Mouse (Mus musculus) R1 (cell line): ENCODE measurements around the gene Wscd2.

Source experiments
- DNase-seq: peaks from one replicate; pipeline ENCODE4 v3.0.0-alpha.2; 2018; ENCODE audit warnings: low read depth, low spot score

The Wscd2 gene

DNA sequence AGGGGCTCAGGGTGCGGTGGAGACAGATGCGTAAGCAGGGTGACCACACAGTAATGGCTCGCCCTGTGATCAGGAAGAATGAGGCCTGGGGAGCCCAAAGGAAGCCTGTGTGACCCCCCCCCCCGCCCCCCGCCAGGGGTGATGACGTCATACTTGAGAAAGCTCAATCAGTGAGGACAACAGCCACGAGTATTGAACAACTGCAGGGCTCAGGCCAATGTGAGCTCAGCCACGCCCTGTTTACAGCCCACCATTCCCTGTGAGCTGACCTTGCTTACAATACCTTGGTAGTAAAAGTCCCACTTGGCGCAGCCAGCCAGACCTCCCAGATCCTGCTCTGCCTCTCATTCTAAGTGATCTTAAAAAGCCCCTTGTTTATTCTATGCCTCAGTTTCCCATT lies 90.7 kb downstream of the Wscd2 start:
- no peak for DNase-seq

DNA sequence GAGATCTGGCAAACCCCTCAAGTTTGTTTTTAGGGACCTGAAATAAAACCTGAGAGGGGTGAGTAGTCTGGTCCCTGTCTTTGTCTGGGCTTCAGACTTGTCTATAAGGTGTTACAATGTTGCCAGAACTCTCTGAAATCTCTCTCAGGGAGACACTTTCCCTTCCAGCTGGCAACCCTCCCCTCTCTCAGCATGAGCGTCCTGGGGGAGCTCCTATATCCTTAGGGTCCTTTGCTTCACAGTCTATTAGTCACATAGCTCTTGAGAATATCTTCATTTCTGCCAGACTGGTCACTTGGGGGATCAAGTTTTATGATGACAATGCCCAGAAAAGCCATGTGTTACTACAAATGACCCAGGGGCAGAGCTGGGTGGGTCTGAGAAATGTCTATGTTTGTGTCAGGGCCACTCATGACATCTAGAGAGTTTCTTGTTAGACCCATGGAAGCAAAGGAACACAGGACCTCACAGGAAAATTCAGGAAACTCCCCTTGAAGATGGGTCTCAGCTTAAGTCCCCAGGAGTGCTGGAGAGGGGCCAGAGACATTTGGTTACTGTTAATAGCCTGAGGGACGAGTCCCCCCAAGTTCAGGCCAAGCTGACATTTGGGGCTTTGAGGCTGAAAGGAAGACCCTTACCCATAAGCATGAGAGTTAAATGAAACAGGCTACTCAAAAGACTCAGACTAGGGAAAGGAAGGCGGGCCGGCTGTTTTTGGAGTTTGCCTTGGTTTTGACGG lies 93.5 kb downstream of the Wscd2 start:
- no peak for DNase-seq

DNA sequence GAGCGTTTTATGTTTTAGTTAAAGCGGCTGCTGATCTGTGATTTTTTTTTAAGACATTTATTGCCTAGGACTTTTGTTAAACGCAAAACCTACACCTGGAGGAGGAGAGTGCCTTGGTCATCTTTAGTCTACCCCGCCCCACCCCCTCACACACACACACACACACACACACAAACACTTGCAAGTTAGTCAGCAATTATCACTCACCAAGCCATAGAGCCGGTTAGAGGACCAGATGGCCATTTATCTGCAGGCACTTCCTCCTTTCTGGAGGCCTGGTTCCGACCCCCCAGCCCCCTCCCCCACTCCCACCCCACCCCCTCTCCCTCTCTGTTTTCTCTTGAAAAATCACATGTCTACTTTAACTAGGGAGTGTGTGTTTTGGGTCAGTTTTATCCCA lies 94.3 kb downstream of the Wscd2 start:
- DNase-seq: no peak

DNA sequence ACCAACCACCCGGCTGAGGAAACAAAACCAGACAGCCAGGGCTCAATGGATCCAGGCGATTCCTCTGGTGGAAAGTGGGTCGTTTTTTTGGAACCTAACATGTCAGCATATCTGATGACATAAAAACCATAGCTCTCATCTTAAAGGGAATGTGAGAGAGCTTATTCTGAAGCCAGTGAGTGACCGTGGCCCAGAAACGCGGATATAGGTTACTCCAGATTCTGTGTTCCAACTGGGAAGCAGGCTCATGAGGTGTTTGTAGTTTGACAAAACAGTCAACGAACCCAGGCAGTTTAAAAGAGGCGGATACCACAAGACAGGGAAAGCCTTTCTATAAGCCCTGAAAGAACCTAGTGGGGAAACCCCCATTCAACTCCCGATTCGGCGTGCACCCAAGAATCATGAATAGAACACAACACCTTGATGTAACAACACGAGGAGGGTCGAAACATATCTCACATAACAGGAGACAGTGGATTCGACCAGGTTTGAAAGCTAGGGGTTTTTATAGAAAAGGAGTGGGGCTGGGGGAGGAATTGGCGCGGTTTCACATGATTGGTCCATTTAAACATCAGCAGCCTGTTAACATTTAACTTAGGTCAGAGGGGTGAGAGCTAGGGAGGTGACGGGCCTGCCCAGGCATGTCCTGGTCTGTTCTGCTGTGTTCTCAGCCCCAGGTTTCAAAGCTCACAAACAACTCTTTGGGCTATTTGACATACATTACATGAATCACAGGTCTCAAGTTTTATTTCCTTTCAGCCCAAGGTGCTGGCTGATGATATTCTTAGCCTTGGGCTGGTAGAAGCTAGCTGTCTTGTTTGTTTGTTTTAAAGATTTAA lies 95.7 kb downstream of the Wscd2 start:
- DNase-seq: peak; percentile 78

DNA sequence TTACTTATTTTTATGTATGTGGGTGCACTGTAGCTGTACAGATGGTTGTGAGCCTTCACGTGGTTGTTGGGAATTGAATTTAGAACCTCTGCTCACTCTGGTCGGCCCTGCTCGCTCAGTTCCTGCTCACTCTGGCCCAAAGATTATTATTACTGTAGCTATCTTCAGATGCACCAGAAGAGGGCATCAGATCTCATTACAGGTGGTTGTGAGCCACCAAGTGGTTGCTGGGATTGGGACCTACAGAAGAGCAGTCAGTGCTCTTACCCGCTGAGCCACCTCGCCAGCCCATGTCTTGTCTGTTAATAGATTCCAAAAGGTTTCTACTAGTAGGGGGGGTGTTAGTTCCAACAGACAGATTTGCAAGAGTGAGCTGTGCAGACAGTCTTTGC lies 96.3 kb downstream of the Wscd2 start:
- peak; percentile 80 for DNase-seq

DNA sequence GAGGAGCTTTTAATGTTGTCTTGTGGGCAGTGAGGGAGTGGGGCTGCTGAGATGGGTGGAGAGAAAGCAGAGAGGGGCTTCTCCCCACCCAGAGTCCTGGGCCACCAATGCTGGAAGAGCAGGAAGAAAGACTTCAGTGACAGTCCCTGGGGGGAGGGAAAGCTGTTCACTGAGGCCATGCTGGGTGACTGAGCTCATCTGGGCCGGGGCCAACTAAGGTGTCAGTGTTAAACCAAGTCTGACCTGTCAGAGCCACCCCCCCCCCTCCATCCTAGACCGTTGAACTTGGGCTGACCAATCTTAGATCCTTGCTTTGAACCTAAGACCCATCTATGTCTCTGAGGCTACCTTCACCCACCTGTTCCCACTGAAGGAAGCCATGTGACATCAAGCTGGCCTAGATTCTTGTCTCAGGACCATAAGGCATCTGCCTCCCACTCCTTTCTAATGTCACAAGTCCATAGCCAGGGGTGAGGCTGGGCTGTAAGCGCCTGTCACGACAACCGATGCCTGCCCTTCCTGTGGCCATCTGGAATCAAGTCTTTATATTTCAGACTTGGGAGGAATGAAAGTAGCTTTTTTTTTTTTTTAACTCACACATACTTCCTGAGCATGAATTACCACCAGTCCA lies 100.0 kb downstream of the Wscd2 start:
- no peak for DNase-seq

DNA sequence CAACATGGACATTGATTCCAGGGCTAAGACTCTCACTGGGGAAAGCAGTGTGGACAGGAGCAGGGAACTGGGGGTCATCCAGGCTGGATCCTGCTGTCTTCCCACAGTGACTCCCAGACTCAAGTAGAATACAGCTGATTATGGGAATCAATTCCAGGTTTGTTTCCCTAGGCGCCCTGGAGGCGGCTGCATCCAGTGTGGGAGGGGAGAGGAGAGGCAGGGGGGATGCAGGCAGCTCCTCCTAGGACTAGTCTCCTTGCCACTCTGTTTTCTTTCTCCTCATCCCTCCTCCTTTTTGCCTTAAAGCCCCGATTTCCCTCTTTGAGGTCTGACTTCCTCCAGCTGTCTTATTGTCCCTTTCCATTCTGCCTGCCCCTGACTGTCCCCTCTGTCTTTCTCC lies 101.0 kb downstream of the Wscd2 start:
- no peak for DNase-seq

DNA sequence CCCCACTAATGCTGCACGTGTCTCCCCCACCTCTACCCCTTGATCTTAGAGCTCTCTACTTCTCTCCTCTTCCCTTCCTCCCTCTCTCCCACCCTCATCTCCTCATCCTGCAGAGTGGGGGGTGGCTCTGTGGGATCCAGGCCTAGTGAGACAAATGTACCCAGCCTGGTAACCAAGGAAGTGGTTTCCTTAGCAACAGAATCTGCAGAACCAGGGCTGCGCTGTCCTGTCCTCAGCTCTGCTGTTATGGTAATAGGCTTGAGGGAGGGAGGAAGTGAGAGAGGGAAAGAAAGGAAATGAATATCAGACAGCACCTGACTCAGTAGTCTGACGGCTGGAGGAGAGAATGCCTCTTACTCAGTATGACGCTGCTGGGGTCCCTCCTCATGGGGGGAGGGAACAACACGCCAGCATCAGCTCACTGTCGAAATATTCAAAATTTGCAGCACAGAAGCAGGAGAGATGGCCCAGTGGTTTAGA lies 101.7 kb downstream of the Wscd2 start:
- DNase-seq: peak; percentile 96

DNA sequence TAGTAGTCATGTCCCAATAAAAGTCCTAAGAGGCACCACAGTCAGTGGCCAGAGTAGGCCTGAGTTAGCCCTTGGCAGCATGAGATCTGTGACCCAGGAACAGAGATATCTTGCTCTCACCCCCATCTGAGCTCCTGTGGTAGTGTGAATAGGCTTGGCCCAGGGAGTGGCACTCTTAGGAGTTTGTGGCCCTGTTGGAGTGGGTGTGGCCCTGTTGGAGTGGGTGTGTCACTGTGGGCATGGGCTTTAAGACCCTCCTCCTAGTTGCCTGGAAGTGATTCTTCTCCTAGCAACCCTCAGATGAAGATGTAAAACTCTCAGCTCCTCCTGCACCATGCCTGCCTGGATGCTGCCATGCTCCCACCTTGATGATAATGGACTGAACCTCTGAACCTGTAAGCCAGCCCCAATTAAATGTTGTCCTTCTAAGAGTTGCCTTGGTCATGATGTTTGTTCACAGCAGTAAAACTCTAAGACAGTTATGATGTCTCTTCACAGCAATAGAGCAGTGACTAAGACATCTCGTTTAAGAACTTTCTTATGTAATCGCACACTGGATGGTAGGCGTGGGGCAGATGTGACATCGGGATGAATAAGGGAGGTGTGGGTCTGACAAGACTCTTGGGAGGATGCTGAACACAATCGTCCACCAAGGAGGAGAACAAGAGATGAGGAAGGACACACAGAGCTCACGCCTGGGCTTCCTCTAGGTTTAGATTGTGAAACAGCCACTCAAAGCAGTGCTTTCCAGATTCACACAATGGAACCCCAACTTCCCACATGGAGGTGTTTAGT lies 104.0 kb downstream of the Wscd2 start:
- DNase-seq: peak; percentile 58

DNA sequence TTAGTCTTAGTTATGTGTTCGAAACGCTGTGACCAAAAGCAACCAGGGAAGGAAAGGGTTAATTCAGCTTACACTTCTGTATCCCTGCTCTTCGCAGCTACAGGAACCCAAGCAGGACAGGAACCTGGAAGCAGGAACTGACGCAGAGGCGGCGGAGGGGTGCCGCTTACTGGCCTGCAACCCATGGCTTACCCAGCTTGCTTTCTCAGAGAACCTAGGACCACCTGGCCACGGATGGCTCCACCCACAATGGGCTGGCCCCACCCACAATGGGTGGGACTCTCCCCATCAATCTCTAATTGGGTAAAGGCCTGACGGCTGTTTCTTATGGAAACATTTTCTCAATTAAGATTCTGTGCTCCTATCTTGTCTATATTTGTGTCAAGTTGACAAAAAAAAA lies 106.1 kb downstream of the Wscd2 start:
- peak; percentile 88 for DNase-seq

DNA sequence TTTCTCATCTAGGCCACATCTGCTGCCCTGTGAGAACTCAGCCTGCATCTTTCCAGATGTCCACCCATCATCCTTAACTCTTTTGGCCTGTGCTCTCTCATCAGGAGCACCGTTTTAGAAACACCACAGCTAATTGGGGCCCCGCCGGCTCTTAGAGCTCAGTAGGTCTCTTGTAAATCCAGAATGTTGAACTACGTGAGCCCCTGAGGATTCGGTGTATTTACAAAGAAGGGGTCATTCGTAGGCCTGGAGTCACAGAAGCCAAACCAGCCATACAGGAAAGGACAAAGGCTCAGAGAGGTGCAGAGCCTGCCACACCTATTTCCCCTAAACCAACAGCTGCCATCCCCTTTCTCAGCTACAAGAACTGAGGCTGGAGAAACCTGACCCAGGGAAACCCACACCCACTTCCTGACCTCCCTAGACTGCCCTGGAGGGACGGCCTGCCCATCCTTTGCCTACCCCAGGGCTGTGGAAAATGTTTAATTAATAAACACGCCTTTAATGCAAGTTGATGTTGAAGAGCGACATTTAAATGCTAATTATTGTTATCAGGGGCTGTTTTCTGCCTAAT lies 106.7 kb downstream of the Wscd2 start:
- DNase-seq: peak; percentile 57

DNA sequence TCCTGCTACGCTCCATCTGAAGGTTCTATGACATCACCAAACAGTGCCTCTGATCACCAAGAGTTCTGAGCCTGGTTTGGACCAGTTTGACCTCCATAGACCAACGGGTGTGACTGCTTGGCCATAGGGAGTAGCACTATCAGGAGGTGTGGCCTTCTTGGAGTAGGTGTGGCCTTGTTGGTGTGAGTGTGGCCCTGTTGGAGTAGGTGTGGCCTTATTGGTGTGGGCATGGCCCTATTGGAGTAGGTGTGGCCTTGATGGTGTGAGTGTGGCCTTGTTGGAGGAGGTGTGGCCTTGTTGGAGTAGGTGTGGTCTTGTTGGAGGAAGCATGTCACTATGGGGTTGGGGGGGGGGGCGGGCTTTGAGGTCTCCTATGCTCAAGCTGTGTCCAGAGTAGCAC lies 110.0 kb downstream of the Wscd2 start:
- DNase-seq: peak; percentile 97

DNA sequence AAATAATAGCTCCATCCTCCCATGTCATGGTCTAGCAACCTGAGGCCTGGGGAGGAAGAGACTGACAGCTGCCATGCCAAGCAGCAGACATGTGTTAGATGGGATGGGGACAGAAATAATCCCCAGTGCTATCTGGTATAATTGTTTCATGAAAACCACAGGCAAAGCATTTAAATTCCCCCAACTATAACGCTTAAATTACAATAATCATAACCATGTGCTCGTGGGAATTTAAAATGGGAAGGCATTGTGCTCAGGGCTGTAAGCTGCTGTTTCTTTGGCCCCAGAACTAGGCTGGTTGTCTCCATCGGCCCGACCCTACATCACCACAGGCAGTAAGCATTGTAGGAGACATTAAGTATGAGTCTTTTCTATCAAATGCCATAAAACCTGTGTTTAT lies 110.7 kb downstream of the Wscd2 start:
- DNase-seq: no peak

DNA sequence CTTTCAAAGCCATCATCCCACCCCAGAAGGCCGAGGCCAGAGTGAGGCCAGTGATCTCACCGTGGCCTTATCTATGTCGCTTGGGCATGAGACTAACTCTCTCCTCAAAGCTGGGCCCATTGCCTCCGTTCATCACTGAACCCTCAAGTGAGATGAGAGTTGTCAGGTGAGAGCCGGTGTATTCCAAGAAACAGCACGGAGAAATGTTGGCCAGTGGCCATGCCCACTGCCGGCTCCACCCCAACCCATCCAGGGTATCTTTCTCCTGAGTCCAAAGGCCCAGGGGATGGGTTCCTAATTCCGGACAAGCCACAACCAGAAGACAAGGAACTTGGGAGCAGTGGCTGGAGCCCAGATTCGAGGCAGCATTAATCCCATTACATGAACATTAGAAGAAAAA lies 113.3 kb downstream of the Wscd2 start:
- no peak for DNase-seq

DNA sequence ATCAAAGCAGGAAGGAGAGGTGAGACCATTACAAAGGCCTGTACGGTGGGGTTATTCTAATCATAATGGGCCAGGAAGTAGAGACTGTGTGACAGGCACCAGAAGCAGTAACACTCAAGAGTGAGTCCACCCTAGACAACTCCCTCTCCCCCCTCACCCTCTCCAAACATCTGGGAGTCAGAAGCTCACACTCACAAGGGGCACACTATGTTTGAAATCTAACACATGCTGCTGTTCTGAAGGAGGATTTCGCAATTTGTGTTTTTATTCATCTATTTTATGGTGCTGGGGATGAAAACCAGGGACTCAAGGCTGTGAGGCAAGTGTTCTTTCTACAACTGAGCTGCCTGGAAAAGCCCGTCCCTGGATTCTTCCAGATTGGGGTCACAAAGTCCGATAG lies 114.6 kb downstream of the Wscd2 start:
- no peak for DNase-seq

DNA sequence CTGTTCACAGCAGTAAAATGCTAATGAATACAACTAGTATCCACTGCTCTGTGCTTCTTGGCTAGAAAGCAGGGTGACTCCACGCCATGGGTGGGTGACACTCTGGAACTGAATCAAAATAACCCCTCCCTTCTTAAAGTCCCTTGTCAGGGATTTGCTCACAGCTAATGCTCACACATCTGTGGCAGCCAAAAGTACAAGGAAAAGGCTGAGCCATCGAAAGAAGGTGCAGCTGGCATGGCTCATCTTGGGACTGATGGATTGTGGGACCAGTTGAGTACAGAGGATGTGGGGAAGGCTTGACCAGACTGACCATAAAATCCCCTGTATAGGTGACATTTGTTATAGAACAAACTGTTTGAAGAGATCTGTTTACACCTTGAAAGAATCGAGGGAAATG lies 116.0 kb downstream of the Wscd2 start:
- no peak for DNase-seq

DNA sequence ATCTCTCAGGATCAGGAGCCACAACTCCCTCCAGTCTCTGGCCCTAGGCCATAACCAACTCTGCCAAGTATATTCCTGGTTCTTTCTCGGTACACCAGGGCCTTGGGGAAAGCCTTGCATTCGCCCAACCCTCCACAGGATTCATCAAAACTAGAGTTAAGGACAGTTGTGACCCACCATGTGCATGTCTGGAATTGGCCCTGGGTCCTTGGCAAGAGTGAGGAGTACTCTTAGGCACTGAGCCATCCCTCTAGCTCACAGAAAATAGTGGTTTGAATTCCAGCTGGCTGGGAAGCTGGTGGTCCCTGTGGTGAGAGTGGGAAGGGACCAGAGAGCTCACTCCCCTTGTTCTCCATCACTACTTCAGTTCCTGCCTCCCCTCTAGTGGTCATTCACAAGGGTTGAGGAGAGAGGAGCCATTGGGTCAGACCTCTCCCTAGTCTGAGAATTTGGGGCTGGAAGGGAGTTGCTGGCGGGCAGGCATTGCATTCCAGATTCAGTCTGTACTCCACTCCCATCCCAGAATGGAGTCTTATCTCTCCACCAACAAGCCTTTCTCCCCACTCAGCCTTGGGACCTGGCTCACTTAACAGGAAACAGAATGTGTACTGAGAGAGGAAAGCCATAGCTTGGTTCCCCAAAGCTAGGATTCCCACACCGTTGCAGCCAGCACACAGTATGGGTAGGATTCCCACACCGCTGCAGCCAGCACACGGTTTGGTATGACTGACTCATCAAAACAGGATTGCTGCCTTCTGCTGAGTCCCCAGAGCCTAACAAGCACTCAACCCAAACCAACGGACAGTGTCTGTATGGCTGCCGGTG lies 117.0 kb downstream of the Wscd2 start:
- no peak for DNase-seq

DNA sequence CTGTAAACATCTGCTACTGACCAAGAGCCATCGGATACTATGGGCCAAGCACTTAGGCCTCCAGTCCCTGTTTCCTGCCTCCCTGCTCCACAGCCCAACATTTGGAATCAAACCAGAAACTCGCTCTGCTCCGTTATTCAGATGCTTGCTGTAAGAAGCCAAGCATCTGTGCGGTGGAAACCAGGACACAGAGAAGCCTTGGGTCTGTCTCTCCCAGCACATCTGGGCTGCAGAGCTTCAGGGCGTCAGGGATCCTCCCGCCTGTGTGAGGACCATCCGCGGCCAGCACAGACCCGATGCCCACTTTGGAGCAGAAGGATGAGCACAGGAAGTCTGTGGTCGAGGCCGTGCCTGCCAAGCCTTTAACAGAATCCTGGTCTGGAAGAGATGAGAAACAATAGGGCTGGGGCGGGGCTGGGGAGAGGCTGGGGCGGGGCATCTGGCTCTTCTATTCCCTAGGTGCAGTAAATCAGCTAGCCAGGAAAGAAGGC lies 117.9 kb downstream of the Wscd2 start:
- peak; percentile 67 for DNase-seq

DNA sequence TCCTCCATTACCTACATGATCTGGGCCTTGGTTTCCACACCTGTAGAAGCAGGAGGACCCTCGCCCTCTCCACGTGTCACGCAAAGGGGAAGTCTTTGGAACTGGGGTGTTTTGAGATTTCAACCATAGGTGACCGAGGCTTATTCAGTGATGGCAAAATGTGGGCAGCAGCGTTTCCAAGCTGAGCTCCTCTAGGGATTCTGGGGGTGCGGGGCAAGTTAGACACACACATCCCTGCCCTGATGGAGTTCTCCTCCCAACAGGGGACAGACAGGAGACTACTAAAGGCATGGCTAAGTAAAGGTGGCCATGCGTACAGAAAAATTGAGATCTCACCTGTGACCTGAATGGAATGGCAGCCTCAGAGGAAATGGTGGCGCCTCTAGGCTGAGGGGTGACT lies 118.4 kb downstream of the Wscd2 start:
- no peak for DNase-seq

DNA sequence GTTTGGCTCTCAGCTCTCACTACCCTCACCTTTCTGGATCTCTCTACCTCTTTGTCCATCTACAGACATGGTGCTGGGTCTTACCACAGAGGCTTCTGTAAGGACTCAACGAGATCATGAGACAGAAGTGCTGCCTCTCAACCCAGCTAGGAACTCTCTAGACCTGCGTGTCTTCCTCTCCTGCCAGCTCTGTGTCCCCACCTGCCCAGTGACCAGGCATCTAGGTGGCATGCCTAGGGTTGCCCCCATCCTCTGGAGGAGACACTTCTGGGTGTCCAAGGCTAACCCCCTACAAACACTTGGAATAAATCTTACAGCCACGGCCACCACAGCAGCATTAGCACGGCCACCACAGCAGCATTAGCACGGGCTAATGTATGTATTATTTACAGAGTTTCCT lies 119.8 kb downstream of the Wscd2 start:
- DNase-seq: no peak
